Mouse (Mus musculus): Measurements from ENCODE around the gene Prmt3. TPM values are rescaled to one million over a fixed set of nuclear protein-coding genes. Genes with fewer than 3 reads are reported as not detected.
A peak's percentile ranks its signal among the peaks of the same experiment; 100 is the strongest.

Prmt3 gene
- total RNA-seq, 2 experiments from 2014 or later, result 15.3 to 16.0 TPM

DNA sequence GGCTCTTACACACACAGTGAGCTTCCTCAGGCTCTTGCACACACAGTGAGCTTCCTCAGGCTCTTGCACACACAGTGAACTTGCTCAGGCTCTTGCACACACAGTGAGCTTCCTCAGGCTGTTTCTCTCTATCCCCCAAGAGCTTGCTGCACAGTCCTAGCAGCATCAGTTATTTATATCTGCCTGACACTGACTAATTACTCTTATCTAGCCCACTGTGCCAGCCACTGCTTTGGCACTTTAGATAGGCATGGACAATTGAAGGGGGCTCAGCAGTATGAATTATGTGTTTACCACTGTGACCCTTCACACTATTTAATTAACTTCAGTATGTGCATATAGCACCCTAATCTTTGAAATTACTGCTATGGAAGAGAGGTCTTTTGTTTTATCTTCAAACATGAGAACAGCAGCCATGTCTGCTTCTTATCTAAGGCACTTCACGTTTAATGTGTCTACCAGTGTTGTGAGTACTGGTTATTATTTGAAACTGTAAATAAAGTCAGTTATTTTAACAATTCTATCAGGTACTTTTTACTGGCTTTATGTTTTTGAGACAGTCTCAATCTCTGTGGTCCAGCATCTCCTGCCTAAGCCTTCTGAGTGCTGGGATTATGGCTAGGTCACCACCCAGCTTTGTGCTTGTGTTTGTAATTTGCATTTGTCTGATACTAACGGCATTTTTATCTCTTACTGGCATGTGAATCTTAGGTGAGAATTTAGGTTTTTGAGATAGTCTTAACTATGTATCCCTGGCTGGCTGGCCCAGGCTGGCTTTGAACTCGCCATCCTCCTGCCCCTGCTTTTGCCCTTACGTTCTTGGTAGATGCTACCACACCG, 75.4 kb downstream of the Prmt3 start:
- DNase-seq, result no peak

GRCm38 (mm10) chr7:49857347-49857746, 79.2 kb downstream of the Prmt3 start:
- no peak for DNase-seq

DNA sequence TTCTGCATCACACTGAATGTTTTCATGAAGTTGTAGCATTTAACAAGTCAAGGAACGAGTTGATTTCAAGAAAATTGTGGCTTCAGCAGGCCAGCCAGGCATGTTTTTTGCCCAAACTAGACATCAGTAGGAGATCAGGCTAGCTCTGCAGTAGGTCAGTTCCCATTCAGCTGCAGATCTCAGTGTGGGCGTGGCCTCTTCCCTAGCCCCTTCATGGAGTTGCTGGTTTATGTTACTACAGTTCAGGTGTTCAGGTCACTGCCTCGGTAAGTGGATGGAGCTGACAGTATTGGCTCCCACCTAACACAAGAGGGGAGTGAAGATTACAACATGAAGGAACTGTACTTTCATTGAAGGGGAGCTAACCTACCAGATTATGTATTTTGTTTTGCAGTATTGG, 80.1 kb downstream of the Prmt3 start:
- no peak for DNase-seq

DNA sequence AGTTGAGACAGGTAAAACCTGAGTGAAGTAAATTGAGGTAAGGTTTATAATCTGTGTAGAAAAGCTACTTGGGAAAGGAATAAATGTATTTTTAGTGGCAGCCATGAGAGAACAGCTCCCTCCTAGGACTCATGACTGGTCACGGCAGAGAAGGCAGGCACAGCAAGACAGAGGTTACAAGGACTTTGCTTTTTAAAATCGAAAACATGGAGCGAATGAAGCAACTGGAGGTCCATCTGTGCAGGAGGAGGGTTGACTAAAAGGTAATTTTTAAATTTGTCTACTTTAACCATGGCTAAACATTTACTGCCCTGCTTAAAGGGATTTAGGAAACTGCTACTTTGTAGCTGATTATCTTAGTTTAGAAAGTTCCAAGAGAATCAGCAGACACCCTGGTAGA, 81.7 kb downstream of the Prmt3 start:
- no peak for DNase-seq

GRCm38 (mm10) chr7:49861196-49861595, 83.0 kb downstream of the Prmt3 start:
- DNase-seq, result no peak

DNA sequence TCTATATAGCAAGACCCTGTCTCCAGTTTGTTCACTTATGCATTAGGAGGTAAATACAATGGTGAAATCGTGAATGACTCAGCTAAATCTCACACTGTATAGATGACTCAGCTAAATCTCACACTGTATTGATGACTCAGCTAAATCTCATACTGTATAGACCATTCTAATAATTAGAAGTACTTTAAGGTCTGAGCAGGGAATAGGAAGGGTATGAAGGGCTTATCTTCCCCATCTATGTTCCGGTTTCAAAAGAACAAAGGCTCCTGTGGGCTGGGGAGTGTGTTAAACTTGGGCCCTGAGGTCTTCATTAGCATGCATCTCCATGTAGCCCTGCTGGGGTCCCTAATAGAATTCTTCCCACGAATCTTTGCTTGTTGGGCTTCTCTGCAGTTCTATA, 85.6 kb downstream of the Prmt3 start:
- no peak for DNase-seq

DNA sequence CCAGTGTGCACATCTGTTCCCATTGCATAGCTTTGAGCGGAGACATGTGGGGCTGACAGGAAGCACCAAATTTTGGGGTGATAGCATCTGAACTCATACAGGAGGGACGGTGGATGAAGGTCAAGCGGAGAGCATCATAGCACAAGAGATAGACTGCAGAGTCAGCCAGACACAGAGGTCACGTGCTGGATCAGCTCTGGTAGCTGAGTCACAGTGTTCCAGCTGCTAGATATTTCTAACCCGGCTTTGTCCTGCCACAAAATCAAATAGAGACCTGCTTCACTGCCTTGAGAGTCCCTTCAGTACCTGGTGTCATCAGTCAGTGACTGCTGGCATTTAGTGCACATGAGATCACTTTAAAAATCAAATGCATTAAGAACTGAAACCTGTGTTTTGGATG, 91.5 kb downstream of the Prmt3 start:
- no peak for DNase-seq

GRCm38 (mm10) chr7:49870276-49870675, 92.1 kb downstream of the Prmt3 start:
- DNase-seq, result no peak

GRCm38 (mm10) chr7:49877307-49877706, 99.2 kb downstream of the Prmt3 start:
- no peak for DNase-seq

- no peak for DNase-seq
These were observed 100.9 kb downstream of the Prmt3 start for GRCm38 (mm10) chr7:49879051-49879450.

DNA sequence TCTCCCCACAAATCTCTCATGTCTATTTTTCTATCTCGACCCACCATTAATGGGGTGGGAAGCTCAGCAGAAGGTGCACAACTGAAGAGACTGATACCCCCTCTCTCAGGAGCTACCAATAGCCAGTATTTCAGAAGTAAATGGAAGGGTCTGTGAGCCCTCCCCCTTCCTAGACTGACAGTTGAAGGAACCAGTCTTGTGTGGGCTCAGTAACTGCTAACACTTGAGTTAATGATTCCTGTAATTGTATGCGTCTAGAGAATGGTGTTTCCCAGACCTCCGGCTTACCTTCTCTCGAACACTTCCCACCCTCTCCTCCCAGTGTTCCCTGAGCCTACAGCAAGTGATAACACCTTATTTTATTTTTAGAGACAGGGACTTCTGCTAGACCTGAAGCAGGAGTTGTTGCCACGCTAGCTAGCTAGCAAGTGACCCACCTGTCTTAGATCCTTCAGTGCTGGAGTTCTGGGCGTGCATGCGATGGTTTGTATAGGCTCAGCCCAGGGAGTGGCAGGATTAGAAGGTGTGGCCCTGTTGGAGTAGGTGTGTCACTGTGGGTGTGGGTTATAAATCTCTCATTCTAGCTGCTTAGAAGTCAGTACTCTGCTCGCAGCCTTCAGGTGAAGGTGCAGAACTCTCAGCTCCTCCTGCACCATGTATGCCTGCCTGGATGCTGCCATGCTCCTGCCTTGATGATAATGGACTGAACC, 102.0 kb downstream of the Prmt3 start:
- no peak for DNase-seq

DNA sequence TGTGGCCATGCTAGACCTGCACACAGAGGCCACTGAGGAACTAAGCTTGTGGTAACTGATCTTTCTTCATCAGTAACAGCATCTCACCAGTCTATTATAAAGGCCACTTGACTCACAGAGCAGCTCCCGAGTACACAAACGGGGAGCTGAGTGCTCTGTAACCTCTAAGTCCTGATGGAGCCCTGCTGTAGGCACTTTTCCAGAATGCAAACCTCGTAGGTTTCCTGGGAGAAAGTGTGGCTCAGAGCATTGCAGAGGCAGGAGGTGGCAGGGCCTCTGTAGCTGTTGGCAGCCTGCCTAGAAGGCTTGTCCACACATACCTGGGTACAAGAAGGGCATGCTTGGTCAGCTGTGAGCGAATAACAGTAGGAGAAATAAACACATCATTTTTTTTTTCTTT, 104.1 kb downstream of the Prmt3 start:
- DNase-seq, result peak in 1 of 2 experiments; percentile 5

- DNase-seq, result no peak
These were observed 104.7 kb downstream of the Prmt3 start for GRCm38 (mm10) chr7:49882694-49883389.

DNA sequence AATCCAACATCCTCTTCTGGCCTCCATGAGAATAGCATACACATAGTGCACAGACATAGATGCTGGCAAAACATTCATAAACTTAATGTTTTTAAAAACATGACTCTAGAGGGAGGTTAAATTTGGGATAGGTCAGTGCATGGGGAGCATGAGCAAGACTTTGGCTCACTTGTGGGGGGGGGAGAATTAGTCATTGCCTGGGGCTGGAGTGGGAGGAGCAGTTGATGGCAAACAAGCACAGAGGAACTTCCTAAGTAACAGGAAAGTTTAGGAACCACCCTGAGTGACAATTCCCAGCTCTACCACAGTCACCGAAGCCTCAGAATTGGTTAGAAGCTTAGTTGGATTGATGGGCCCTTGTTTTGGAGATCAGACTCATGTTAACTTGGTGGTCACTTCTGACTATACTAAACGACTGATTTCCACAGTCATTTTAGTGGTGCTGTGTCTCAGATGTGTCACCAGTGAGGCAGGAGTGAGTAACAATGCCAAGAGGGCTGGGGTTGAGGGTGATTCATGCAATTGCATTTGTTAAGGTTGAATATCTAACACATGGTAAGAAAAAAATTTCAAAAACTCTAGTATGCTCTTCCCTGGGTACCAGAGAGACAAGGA, 109.7 kb downstream of the Prmt3 start:
- DNase-seq, result no peak

- DNase-seq, result no peak
These were observed 116.6 kb downstream of the Prmt3 start for GRCm38 (mm10) chr7:49894786-49895185.

DNA sequence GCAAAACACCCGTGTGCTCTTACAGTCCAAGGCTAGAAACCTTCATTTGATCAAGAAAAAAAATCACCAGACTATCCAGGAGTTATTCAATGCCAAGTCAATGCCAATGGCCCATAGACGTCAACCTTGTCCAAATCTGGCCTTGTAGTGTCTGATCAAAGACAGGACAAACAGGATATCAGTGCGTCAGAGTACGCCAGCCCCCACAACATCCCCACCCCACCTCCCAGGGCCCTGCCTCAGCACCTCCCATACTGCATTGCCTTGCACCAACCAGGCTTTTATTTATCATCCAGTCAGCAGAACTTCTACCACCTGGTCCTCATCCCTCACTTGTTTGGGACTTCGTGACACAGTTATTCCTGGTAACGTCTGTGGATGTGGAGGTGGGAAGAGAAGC, 117.2 kb downstream of the Prmt3 start:
- no peak for DNase-seq

DNA sequence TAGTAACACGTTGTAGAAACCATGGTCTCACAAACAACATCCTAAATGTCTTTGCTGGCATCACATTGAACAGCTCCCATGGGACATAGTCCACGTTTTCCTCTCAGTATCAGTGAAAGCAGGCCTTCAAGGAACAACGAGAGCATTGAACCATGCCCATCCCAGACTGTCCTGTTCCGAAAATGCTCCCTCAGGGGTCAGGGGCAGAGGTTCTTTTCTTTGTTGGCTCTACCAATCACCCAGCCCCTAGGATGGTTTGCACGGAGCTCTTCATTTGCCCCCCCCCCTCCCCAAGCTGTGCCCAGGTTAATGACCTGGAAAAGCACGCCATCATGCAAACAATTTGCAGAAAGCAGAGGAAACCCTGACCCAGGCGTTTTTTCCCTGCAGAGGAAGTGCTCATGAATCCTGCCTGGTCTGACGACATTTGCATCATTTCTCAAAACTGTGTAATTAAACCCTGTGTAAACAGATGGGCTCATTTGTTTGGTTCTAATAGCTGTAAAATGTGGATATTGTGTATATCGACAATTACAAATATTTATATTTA, 123.9 kb downstream of the Prmt3 start:
- no peak for DNase-seq

DNA sequence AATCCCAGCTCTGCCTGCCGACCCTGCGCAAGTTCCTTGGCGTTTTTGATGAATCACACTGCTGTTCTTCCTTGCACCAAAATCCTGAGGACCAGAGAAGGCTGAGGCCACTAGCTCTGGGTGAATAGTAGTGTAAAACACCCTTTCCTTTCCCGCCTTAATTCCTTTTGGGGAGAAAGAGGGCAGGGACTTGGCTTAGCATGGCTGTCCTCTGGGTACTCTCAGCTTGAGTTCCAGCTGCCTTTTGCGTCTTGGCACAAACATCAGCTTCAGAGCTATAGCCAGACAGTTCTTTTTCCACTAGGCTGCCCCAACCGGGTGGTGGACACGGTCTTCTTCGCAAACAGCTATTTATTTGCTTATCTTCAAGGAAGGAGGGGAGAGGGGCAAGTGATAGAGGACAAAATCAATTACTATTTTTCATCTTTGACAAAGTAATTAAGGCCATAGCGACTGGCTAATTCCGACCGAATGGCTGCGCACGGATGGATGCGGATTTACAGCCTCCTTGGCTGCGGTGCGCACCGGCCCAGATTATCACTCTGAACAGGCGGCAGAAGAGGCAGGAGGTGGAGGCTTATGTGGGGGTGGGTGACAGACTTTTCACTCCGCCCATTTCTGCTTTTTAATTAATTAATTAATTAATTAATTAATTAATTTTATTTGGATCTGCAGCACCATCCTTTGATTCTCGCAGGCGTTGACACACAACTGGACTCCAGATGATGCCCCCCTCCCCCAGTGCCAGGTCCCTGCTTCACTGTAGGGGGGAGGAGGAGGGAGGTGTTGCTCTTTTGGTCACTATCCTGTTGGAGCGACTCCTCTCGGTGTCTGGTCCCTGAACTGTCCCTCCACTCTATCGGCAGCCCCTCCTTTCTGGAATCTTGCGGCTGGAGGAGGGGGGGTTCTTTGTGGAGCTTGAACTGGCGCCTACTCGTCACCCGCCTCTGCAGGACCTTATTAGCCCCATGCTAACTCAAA, 129.3 kb downstream of the Prmt3 start:
- DNase-seq, result no peak
